Mouse (Mus musculus) layer of hippocampus, postnatal 25 days (tissue): Measurements from ENCODE around the gene Lxn. TPM values are rescaled to one million over a fixed set of nuclear protein-coding genes. Genes with fewer than 3 reads are reported as not detected.

Experiments
- DNase-seq, 2 experiments: peaks; one replicate each; pipeline ENCODE4 v3.0.0; 2022; ENCODE audit warnings: mixed read lengths in 2 of 2, low spot score in 1 of 2; ENCODE audit errors: extremely low spot score in 1 of 2
- total RNA-seq, 2 experiments: library from RNA; stranded (reverse); gene quantifications; 2 replicates each; pipeline ENCODE4 v1.2.3; 2021

Gene Lxn
- 10 to 100 TPM; 50.3 to 52.2 TPM for total RNA-seq

GRCm38 (mm10) chr3:67463450-67464372, at the start of gene Lxn:
Gene Lxn (minus strand): TSS chr3:67463926.
- peak; percentile 49 to 58 for DNase-seq

- DNase-seq, result peak; percentile 61 to 83
These were observed 49.1 kb upstream of the Lxn start for GRCm38 (mm10) chr3:67512807-67513206.

- no peak for DNase-seq
These were observed 44.6 kb upstream of the Lxn start for GRCm38 (mm10) chr3:67508216-67508892.

- DNase-seq, result no peak
These were observed 41.6 kb upstream of the Lxn start for GRCm38 (mm10) chr3:67505286-67505685.

GRCm38 (mm10) chr3:67503878-67504277, 40.2 kb upstream of the Lxn start:
- DNase-seq, result no peak

GRCm38 (mm10) chr3:67499406-67499791, 35.7 kb upstream of the Lxn start:
- DNase-seq, result no peak

GRCm38 (mm10) chr3:67498773-67499405, 35.2 kb upstream of the Lxn start:
- DNase-seq, result no peak

GRCm38 (mm10) chr3:67497998-67498397, 34.3 kb upstream of the Lxn start:
- no peak for DNase-seq

GRCm38 (mm10) chr3:67496310-67496709, 32.6 kb upstream of the Lxn start:
- no peak for DNase-seq

GRCm38 (mm10) chr3:67493132-67493531, 29.4 kb upstream of the Lxn start:
- no peak for DNase-seq

- DNase-seq, result no peak
These were observed 28.6 kb upstream of the Lxn start for GRCm38 (mm10) chr3:67492086-67492869.

- no peak for DNase-seq
These were observed 26.4 kb upstream of the Lxn start for GRCm38 (mm10) chr3:67490156-67490555.

GRCm38 (mm10) chr3:67485233-67485632, 21.5 kb upstream of the Lxn start:
- DNase-seq, result no peak

- DNase-seq, result no peak
These were observed 18.7 kb upstream of the Lxn start for GRCm38 (mm10) chr3:67482400-67482799.

- DNase-seq, result no peak
These were observed 16.1 kb upstream of the Lxn start for GRCm38 (mm10) chr3:67479806-67480205.

- DNase-seq, result no peak
These were observed 9.7 kb upstream of the Lxn start for GRCm38 (mm10) chr3:67473438-67473837.

GRCm38 (mm10) chr3:67471408-67472127, 7.8 kb upstream of the Lxn start:
- no peak for DNase-seq

- DNase-seq, result no peak
These were observed 3.6 kb upstream of the Lxn start for GRCm38 (mm10) chr3:67467281-67467680.

GRCm38 (mm10) chr3:67466576-67466975, 2.9 kb upstream of the Lxn start:
- no peak for DNase-seq

- DNase-seq, result no peak
These were observed 725 bp downstream of the Lxn start for GRCm38 (mm10) chr3:67463001-67463400.
